Mouse (Mus musculus) midbrain, embryonic 12.5 days (tissue): ENCODE measurements around the gene Aspscr1. TPM values are rescaled to one million over a fixed set of nuclear protein-coding genes. Genes with fewer than 3 reads are reported as not detected.
"Not testable (repeated sequence)": the region's sequence is repeated elsewhere in the genome, so short reads cannot be mapped to it uniquely, and the experiment has no call there.

ENCODE experiments used
- ATAC-seq: fragments of 200-750 bp; cut with Nextera tagmentation; 2 replicates; pipeline ENCODE4 v1.8.0; 2017; ENCODE audit warnings: low read depth, moderate TSS enrichment, moderate library complexity; ENCODE audit not compliant: low FRiP score
- H3K27ac ChIP-seq: fragments of 300-500 bp; sonication (generic); replicated peaks from 2 replicates; pipeline ENCODE4 v1.5.1; 2016; ENCODE audit warnings: mild to moderate bottlenecking
- H3K27me3 ChIP-seq: fragments of 300-500 bp; sonication (generic); 2 replicates; pipeline ENCODE4 v1.6.1; 2016; ENCODE audit warnings: mild to moderate bottlenecking
- H3K36me3 ChIP-seq: fragments of 300-500 bp; sonication (generic); 2 replicates; pipeline ENCODE4 v1.6.1; 2016
- H3K4me1 ChIP-seq: fragments of 300-500 bp; sonication (generic); 2 replicates; pipeline ENCODE4 v1.6.1; 2016
- H3K4me2 ChIP-seq: fragments of 300-500 bp; sonication (generic); replicated peaks from 2 replicates; pipeline ENCODE4 v1.6.1; 2016; ENCODE audit warnings: mild to moderate bottlenecking, moderate library complexity
- H3K4me3 ChIP-seq: fragments of 300-500 bp; sonication (generic); 2 replicates; pipeline ENCODE4 v1.5.1; 2016; ENCODE audit warnings: mild to moderate bottlenecking
- H3K9ac ChIP-seq: fragments of 300-500 bp; sonication (generic); replicated peaks from 2 replicates; pipeline ENCODE4 v1.6.1; 2016; ENCODE audit warnings: mild to moderate bottlenecking, moderate library complexity
- H3K9me3 ChIP-seq: fragments of 300-500 bp; sonication (generic); 2 replicates; pipeline ENCODE4 v1.6.1; 2016; ENCODE audit warnings: mild to moderate bottlenecking
- WGBS: fragments of 180-500 bp; shearing (Covaris S2); methylation state at CpG from one replicate; pipeline ENCODE4 v1.1.7; 2016; 5-methylcytosine and 5-hydroxymethylcytosine counted together
- polyA plus RNA-seq: library from polyadenylated mRNA; unstranded; fragments of >200 nt; fragmentation: Nextera tagmentation; extraction: Ambion mirVana; gene quantifications from 2 replicates; pipeline ENCODE4 v1.2.1, GENCODE M21; 2016

The Aspscr1 gene
- polyA plus RNA-seq, 1 experiment from 2014 or later, result 154 TPM

- Histone ChIP-seq H3K4me3 (no peak overlapping the region), H3K4me2 (no peak overlapping the region), H3K4me1 (peaks cover 15% of the 10 kb centered on the region), H3K9ac (no peak overlapping the region), H3K9me3 (no peaks in the 10 kb centered on the region), H3K27me3 (peaks cover 58% of the 10 kb centered on the region), H3K36me3 (no peaks in the 10 kb centered on the region), H3K27ac (no peak overlapping the region)
- 83% methylated on average over 3 of the region's 3 CpGs for WGBS
- no peak for ATAC-seq
Observed at GRCm38 (mm10) chr11:120665406-120665805, 7.4 kb upstream of the Aspscr1 start.

GRCm38 (mm10) chr11:120666617-120667016, 6.2 kb upstream of the Aspscr1 start:
- no peak overlapping the region for H3K27ac ChIP-seq
- H3K9me3 ChIP-seq, result no peaks in the 10 kb centered on the region
- H3K4me2 ChIP-seq, result no peak overlapping the region
- ATAC-seq, result no peak
- no peak overlapping the region for H3K4me3 ChIP-seq
- H3K4me1 ChIP-seq, result peaks cover 4% of the 10 kb centered on the region; the same call in 1 of the 2 replicates
- no peaks in the 10 kb centered on the region for H3K36me3 ChIP-seq
- no peak overlapping the region for H3K9ac ChIP-seq
- peaks cover 46% of the 10 kb centered on the region for H3K27me3 ChIP-seq
- whole genome bisulfite sequencing, result 7% methylated on average over 3 of the region's 3 CpGs

- ATAC-seq, result peak; percentile 39
- Histone ChIP-seq H3K4me2 (peak overlapping the region; percentile 76), H3K4me1 (peaks cover 13% of the 10 kb centered on the region), H3K27me3 (no peaks in the 10 kb centered on the region), H3K9ac (peak overlapping the region; percentile 78), H3K36me3 (peaks cover 18% of the 10 kb centered on the region), H3K4me3 (peak overlapping the region; percentile 69), H3K9me3 (no peaks in the 10 kb centered on the region), H3K27ac (peak overlapping the region; percentile 88)
- WGBS, result 38% methylated on average over 12 of the region's 12 CpGs
Observed at GRCm38 (mm10) chr11:120673594-120674122, 885 bp downstream of the Aspscr1 start.

GRCm38 (mm10) chr11:120675875-120676274, 3.1 kb downstream of the Aspscr1 start:
- not testable (repeated sequence) for H3K9me3 ChIP-seq, H3K4me3 ChIP-seq, H3K4me2 ChIP-seq, H3K27me3 ChIP-seq, H3K9ac ChIP-seq, H3K27ac ChIP-seq, ATAC-seq
- Histone ChIP-seq H3K36me3 (peaks cover 39% of the 10 kb centered on the region), H3K4me1 (peaks cover 13% of the 10 kb centered on the region)
- WGBS, result 89% methylated on average over 4 of the region's 5 CpGs

- WGBS, result 93% methylated on average over 4 of the region's 4 CpGs
- H3K4me3 ChIP-seq, result no peak overlapping the region
Observed at GRCm38 (mm10) chr11:120676951-120677350, 4.2 kb downstream of the Aspscr1 start.

GRCm38 (mm10) chr11:120679909-120680308, 7.1 kb downstream of the Aspscr1 start:
- Histone ChIP-seq H3K36me3 (peaks cover 59% of the 10 kb centered on the region), H3K27ac (no peak overlapping the region), H3K4me1 (peaks cover 3% of the 10 kb centered on the region; the same call in 1 of the 2 replicates), H3K9me3 (no peaks in the 10 kb centered on the region), H3K4me2 (no peak overlapping the region), H3K27me3 (no peaks in the 10 kb centered on the region), H3K4me3 (no peak overlapping the region), H3K9ac (no peak overlapping the region)
- no peak for ATAC-seq
- 73% methylated on average over 3 of the region's 3 CpGs for WGBS

More at GRCm38 (mm10) chr11:120676951-120677350, 4.2 kb downstream of the Aspscr1 start:
- no peak for ATAC-seq
- Histone ChIP-seq H3K27ac (no peak overlapping the region), H3K4me1 (peaks cover 13% of the 10 kb centered on the region), H3K4me2 (no peak overlapping the region), H3K9ac (no peak overlapping the region), H3K27me3 (no peaks in the 10 kb centered on the region), H3K9me3 (no peaks in the 10 kb centered on the region), H3K36me3 (peaks cover 45% of the 10 kb centered on the region)

GRCm38 (mm10) chr11:120682683-120683082, 9.9 kb downstream of the Aspscr1 start:
- ATAC-seq, result no peak
- peaks cover 68% of the 10 kb centered on the region for H3K36me3 ChIP-seq
- whole genome bisulfite sequencing, result 93% methylated on average over 5 of the region's 5 CpGs

GRCm38 (mm10) chr11:120683536-120683935, 10.8 kb downstream of the Aspscr1 start:
- Histone ChIP-seq H3K4me1 (no peaks in the 10 kb centered on the region), H3K4me2 (no peak overlapping the region), H3K27me3 (no peaks in the 10 kb centered on the region), H3K27ac (no peak overlapping the region), H3K4me3 (no peak overlapping the region), H3K9ac (no peak overlapping the region), H3K9me3 (no peaks in the 10 kb centered on the region), H3K36me3 (peaks cover 69% of the 10 kb centered on the region)
- 94% methylated on average over 3 of the region's 3 CpGs for WGBS
- no peak for ATAC-seq

More at GRCm38 (mm10) chr11:120682683-120683082, 9.9 kb downstream of the Aspscr1 start:
- Histone ChIP-seq H3K27me3 (no peaks in the 10 kb centered on the region), H3K4me2 (no peak overlapping the region), H3K4me3 (no peak overlapping the region), H3K9ac (no peak overlapping the region), H3K27ac (no peak overlapping the region), H3K4me1 (no peaks in the 10 kb centered on the region), H3K9me3 (no peaks in the 10 kb centered on the region)

- no peak overlapping the region for H3K4me3 ChIP-seq
- 73% methylated on average over 2 of the region's 2 CpGs for WGBS
- no peaks in the 10 kb centered on the region for H3K9me3 ChIP-seq
- H3K9ac ChIP-seq, result no peak overlapping the region
- no peak for ATAC-seq
- H3K4me1 ChIP-seq, result no peaks in the 10 kb centered on the region
- H3K27me3 ChIP-seq, result no peaks in the 10 kb centered on the region
- H3K27ac ChIP-seq, result no peak overlapping the region
- H3K4me2 ChIP-seq, result no peak overlapping the region
- H3K36me3 ChIP-seq, result peaks cover 69% of the 10 kb centered on the region
Observed at GRCm38 (mm10) chr11:120684086-120684485, 11.3 kb downstream of the Aspscr1 start.

- Histone ChIP-seq H3K9me3 (no peaks in the 10 kb centered on the region), H3K36me3 (peaks cover 69% of the 10 kb centered on the region)
- WGBS, result 89% methylated on average over 2 of the region's 2 CpGs
Observed at GRCm38 (mm10) chr11:120684660-120685059, 11.9 kb downstream of the Aspscr1 start.

GRCm38 (mm10) chr11:120686650-120687272, 14.0 kb downstream of the Aspscr1 start:
- Histone ChIP-seq H3K9me3 (no peaks in the 10 kb centered on the region), H3K9ac (no peak overlapping the region), H3K36me3 (peaks cover 69% of the 10 kb centered on the region), H3K4me1 (no peaks in the 10 kb centered on the region), H3K4me3 (no peak overlapping the region), H3K27me3 (no peaks in the 10 kb centered on the region), H3K27ac (no peak overlapping the region), H3K4me2 (no peak overlapping the region)
- no peak for ATAC-seq
- 81% methylated on average over 20 of the region's 20 CpGs for WGBS

More at GRCm38 (mm10) chr11:120684660-120685059, 11.9 kb downstream of the Aspscr1 start:
- H3K9ac ChIP-seq, result no peak overlapping the region
- no peaks in the 10 kb centered on the region for H3K4me1 ChIP-seq
- H3K27ac ChIP-seq, result no peak overlapping the region
- no peak for ATAC-seq
- H3K27me3 ChIP-seq, result no peaks in the 10 kb centered on the region
- no peak overlapping the region for H3K4me3 ChIP-seq
- H3K4me2 ChIP-seq, result no peak overlapping the region

GRCm38 (mm10) chr11:120689365-120689764, 16.6 kb downstream of the Aspscr1 start:
- Histone ChIP-seq H3K36me3 (peaks cover 76% of the 10 kb centered on the region), H3K4me1 (no peaks in the 10 kb centered on the region)

More at GRCm38 (mm10) chr11:120689365-120689764, 16.6 kb downstream of the Aspscr1 start:
- Histone ChIP-seq H3K27me3 (no peaks in the 10 kb centered on the region), H3K4me2 (no peak overlapping the region), H3K9ac (no peak overlapping the region), H3K4me3 (no peak overlapping the region), H3K9me3 (no peaks in the 10 kb centered on the region), H3K27ac (no peak overlapping the region)
- ATAC-seq, result no peak
- 88% methylated on average over 3 of the region's 3 CpGs for WGBS
